Mouse (Mus musculus): Measurements from ENCODE around the gene Mettl16.

The Mettl16 gene

DNA sequence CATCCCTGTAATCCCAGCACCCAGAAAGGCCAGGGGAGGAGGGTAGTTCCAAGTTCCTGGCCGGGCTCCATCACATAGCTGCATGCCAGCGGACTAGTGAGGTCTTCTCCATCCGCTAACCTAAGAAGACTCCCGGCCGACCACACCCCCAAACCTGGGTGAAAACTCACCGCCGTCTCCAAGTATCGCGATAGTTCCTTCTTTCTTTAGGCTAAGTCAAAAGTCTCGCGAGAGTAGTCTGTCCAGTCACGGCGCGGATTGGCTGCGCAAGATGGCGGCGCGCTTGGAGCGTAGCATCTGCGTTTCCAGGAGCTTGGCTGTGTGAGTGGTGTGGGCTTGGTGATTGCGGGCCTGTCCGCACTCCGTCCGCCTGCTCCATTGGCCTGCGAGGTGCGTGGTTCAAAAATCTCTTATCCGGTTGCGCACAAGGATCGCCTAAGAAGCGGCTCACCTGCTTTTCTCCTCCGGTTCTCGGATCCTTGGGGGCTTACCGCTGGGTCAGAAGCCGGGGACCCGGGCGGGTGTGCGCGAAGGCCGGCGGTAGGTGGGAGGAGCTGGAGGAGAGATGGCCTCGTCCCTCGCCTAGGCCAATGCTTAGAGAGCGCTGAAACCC, at the start of gene Mettl16:
Gene Mettl16 (plus strand): TSS at position 236 of the 613 bp plus-strand sequence.
- in situ Hi-C loops (cut with MseI, MboI) = no loop called here

DNA sequence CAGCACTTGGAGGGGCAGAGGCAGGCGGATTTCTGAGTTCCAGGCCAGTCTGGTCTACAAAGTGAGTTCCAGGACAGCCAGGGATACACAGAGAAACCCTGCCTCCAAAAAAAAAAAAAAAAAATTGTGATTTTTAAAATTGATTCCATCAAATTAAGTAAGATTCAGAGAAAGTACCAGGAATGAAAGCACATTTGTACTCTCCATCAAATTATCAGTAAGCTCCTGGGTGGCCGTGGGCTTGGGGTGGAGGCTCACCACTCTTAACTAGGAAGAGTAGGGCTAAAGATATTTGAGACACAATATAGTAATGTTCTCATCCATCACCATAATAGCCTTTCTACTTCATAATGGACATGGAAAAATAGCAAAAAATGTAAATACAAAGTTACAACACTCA, 49.5 kb upstream of the Mettl16 start:
- in situ Hi-C loops (cut with MseI, MboI) = no loop called here

DNA sequence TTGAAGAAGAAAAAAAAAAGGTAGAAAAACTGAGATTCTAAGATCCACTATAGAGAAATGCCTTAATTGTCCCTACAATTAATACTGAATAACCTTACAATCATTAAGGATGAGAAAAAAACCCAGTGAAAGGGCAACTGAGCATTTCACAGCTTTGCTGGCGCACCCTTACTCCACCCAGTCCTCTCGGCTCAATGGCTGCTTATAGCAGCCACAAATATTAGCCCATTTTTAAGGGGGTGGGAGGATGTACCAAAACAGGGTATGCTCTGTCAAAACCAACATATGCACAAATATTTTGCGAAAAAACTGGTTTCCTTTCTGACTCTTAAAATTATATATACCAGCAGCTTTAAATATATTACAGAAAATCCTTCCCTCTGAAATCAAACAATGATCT, 48.7 kb upstream of the Mettl16 start:
- in situ Hi-C loops (cut with MseI, MboI) = no loop called here

DNA sequence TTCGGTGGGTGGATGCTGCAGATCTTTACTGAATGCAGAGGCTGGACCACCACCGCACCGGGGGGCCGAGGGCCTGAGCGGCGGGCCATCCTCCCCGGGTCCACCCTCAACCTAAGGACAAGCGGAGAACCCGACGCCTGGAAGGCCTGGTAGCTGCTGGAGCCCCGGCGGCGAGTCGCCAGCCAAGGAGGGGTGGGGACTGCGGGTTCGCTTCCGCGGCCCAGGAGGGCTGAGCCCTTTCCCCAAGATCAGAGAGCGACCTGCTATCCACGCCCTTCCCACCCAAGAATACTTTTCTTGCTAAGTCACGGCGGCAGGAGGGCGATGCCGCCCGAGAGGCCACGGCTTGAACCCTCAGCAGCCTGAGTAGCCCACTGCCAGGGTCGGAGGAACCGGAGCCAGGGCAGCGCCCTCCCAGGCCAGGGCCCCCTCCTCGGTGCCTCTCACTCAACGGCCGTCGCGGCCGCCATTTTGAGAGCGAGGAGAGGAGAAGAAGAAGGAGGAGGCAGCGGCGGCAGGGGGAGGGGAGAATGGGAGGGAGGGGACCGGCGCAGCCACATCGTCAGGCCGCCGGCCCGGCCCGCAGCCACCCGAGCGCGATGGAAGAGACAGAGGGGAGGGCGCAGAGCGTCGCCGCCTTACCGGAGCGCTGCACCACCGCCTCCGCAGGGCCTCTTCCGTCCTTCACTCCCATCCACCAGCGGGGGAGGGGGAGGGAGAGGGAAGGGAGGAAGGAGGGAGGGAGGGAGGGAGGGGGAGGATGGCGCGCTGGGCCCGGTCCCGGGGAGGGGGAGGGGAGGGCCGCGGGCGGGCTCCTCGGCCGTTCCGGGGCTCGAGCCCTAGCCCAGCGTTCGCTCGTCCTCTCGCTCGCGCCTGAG, 47.0 kb upstream of the Mettl16 start:
- in situ Hi-C loops (cut with MseI, MboI) = no loop called here

DNA sequence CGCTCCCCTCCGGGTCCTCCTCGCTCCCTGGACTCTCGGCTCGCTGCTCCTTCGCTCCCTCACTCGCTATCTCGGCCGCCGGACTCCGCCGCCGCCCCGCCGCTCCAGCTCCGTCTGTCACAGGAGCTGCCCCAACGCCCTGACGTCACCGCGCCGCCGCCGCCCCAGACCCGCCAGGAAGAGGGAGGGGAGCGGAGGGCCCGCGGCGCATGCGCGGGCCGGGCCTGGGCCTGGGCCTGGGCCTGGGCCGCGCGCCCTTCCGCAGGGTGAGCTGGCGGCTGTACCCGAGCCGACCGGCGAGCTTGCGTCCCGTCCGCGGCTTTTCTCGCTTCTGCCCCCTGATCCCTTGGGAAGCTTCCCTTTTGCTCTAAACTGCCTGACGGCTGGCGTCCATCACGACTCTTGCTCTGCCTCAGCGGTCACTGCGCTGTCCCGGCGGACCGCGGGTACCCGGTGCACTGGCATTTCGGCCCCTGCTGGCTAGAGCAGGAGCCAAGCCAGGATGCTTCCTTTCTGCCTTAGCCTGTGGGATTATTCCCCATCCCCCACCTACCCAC, 46.3 kb upstream of the Mettl16 start, which contains the start of gene Pafah1b1:
Gene Pafah1b1 (minus strand): TSS at position 436 of the 557 bp plus-strand sequence.
- in situ Hi-C loops (cut with MseI, MboI) = no loop called here

DNA sequence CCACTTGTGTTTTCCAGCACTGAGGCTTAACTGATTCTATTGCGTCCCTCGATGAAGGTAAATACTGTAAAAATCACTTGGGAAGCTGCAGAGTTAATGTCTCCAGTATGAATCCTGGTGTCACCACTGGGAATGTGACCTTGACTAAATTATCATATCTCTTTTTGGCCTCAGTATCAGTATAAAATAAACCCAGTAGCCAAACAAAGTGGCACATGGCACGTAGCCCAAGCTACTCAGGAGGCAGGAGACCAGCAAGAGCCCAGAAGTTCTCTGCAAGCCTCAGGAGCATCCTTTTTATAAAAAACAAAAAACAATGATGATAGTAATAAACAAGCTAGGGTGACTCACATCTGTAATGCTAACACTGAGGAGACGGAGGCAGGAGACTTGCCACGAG, 45.4 kb upstream of the Mettl16 start:
- in situ Hi-C loops (cut with MseI, MboI) = no loop called here

DNA sequence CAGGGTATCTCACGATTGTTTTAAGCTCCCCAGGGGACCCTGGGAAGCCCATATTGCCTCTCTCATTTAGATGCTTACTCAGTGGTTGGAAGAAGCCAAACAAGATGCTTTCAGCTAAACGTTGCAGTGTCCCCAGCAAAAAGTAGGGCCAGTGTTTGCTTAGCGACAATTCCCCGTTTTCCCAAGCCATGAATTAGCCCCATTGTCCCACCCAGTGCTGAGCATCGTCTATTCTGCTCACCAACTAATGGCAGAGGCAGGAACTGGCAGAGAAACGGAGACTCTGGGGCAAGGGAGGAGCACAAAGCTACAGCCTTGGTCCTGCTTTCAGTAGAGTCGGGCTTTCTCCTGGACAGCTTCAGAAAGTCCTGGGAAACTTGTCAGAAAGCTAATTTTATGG, 35.7 kb upstream of the Mettl16 start:
- in situ Hi-C loops (cut with MseI, MboI) = no loop called here

DNA sequence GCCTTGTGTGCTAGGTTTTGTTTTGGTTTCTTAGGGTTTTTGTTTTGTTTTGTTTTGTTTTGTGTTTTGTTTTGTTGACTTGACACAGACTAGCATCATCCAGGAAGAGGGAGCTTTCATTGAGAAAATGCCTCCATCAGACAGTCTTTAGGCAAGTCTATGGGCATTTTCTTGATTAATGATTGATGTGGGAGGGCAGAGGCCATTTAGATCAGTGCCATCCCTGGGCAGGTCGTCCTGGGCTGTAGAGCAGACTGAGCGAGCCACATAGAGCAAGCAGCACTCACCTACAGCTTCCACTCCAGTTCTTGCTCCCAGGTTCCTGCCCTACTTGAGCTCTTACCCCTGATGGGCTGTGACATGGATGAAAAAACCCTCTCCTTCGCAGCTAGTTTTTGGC, 32.8 kb upstream of the Mettl16 start:
- in situ Hi-C loops (cut with MseI, MboI) = no loop called here

DNA sequence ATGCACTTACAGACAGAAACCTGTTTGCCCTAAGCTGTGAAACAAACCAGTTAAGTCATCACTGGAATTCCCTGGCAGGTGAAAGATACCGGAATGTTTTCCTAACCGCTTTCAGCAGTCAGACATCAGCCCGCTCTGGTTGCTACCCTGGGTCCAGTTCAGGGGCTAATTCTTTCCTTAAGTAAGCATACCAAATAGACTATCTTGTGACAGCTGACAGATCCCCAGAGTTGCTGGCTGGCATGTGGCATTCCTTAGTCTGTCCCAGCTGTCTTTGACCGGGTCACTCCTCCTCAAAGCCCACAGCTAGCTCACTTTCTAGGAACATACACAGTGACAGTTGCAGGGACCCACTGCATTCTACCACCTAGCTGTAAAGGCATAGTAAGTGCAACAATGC, 22.6 kb upstream of the Mettl16 start:
- in situ Hi-C loops (cut with MseI, MboI) = no loop called here

DNA sequence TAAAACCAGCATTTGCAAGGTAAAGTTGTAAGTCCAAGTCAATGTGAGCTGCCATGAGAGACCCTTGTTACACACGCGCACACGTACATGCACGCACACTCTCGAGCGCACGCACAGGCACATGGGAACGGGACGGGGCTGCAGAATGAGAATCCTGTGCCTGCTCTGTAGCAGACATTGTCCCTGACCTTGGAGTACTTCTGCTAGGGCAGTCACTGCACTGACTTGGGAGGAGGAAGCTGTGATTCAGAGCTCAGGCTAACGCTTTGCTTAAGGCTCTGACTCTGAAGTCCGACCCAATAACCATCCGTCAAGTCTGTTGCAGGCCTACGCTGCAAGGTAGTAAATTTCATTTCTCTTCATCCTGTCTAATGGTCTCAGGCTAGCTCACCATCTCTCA, 21.4 kb upstream of the Mettl16 start:
- in situ Hi-C loops (cut with MseI, MboI) = no loop called here

DNA sequence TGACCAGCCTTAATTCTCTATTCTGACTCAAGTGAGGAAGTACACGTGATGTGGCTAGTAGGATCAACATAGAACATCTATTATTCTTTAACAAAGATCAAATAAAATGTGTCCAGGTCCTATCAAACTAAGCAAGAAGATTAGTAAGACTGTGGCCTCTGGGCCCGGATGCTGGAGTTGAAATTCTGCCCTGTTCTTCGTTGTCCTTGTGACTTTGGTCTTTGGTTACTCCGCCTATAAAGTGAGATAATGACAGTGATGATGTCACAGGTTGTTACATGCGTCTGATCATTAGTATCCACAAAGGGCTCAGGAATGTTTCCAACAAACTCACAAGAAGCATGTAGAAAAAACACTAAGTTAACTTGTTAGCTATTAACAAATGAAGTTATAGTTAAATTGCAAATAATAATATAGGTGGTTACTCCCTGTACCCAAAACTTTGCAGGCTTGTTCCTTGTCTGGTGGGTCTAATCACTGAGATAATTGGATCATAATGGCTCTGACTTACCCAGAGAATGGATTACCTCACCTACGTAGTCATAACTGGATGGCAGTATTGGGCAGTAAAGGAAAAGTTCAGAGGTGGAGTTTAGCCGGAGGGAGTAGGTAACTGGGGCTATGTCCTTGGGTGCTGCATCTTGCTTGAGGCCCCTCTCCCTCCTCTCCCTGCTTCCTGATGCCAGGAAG, 19.8 kb upstream of the Mettl16 start:
- in situ Hi-C loops (cut with MseI, MboI) = no loop called here

DNA sequence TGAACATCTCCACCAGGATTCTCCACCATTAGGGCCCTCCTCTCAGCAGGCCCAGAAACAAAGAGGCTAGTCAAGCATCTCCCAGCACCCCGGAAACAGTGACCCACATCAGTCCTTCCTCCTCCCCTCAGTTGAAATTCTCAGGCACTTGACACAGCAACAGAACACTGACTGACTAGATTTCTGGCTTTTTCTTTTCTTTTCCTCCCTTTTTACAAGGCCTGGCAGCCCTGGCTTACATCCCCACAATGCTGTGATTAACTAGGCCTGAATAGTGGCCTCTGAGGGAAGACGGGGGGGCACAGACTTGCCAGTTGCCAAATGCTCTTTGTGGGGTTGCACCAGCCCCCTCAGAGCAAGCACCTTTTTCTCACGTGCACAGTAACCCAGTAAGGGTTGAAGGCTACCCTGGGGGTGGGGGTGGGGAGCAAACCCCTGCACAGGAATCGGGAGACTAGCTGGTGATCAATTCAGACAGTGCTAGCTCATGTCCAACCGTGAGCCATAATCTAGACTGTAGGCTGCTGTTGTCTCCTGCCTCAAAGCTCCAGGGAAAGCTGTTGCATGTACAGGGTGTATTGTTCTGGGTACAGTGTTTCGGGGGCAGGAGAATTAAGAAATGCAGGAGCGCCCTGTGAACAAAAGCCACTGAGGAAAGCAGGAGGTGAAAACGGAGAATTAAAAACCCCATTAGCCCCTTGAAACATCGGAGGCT, 19.1 kb upstream of the Mettl16 start:
- in situ Hi-C loops (cut with MseI, MboI) = no loop called here

DNA sequence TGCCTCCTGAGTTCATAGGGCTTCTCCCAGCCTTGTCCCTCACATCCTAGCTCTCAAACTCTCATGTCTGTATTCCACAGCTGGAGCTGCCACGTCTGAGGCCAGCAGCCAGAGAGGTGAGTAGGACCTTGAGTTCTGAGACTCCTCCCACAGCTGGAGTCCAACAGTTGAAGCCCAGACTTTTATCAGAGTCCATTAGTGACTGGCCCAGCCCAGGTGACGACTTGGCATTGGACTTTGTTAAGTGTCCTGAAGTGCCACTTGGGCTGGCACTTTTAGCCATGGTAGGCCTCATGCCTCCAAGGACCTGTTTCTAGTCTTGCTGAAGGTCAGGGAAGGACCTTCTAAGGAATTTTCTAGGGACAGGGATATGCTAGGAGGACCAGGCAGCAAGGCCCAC, 14.0 kb upstream of the Mettl16 start:
- in situ Hi-C loops (cut with MseI, MboI) = no loop called here

DNA sequence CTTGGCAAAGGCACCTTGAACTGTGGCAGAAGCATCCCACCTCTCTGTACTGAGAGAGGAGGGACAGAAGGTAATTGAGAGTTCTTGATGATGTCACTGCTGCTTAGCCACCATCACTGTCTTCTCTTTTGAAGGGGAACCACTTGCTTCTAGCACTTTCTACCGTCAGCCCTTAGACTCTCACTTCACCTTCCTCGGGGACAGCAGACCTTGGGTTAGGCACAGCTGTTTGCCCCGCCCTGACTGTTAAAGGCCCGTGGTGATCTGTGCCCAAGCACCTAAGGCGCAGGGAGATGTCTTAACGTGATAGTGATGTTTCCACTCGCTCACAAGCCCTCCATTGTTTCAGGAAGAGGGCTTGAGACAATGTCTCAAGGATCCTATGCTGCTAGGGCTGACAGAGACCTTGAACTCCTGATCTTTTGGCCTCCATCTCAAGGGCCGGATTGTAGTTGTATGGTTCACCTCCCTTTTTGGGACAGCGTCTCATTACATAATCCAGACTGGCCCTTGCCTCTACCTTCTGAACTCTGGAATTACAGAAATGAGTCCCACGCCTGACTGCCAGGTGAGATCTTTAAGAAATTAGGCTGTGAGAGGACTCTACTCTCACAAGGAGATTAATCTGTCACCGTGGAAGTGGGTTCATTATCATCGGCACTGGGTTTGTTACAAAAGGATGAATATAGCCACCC, 9.5 kb upstream of the Mettl16 start:
- in situ Hi-C loops (cut with MseI, MboI) = no loop called here

DNA sequence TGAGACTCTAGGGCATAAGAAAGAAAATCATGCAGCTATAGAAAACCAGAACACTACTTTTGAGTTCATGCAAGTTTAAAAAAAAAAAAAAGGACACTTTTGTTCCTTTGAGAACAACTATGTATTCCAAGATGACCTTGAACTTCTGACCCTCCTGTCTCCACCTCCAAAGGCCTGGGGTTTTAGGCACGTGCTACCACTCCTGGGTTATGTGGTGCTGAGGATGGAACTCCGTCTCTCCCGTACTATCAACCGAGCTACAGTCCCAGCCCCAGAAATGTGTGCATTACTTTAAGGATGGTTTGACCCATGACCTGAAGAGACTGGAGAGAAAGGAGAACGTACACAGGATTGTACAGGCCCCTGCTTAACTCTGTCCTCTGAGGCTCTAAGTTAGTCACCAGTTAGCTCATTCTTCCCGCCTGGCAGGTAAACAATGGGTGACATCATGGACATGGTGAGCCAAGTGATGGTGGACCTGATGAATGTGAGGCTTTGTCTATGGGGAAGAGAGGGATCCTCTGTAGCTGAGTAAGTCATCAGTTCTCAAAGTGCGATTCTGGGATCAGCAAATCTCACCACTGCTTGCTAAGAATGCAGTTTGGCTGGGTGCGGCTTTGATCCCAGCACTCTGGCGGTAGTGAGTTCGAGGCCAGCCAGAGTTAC, 6.5 kb upstream of the Mettl16 start:
- in situ Hi-C loops (cut with MseI, MboI) = no loop called here

DNA sequence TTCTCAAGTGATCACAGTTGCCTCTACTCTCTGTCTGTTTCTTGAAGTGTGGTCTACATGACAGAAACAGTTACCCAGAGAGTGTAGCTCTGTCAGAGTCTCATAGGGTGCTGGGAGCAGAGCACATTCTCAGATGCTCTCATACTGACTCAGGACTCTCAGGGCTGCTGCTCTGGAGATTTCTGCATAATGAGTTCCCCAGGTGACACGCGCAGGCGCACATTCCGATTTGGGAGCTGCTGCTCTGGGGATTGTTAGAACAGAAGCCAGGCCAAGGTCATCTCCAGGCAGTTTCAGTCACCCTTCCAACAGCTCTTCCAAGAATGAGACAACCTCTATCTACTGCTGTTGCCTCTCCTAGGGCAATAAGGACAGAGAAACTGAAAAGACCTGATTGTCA, 3.2 kb upstream of the Mettl16 start:
- in situ Hi-C loops (cut with MseI, MboI) = no loop called here

DNA sequence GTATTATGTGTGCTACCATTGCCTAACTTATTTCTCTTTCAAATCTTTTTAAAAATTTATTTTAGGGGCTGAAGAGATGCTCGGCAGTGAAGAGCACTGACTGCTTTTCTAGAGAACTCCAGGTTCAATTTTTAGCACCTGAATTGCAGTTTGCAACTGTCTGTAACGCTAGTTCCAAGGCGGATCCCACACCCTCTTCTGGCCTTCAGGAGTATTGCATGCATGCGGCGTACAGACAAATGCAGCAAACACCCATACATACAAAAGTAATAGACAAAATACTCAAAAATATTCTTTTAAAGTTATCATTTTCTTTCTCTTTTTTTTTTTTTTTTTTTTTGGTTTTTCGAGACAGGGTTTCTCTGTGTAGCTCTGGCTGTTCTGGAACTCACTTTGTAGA, 2.6 kb upstream of the Mettl16 start:
- in situ Hi-C loops (cut with MseI, MboI) = no loop called here

DNA sequence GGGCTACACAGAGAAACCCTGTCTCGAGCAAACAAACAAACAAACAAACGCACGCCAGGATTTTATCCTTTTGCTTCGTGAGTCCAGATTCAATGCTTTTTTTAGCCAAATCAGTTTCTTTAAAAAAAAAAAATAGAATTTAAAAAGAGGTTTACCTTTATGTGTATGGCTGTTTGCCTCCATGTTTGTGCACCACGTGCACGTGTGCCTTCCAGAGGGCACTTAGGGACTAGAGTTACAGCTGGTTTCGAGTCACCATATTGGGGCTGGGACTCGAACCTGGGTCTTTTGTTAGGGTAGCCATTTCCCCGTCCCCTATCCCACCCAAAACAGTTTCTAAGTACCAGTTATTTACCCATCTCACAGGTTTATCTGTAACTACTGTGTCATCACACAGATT, 593 bp upstream of the Mettl16 start:
- in situ Hi-C loops (cut with MseI, MboI) = no loop called here

DNA sequence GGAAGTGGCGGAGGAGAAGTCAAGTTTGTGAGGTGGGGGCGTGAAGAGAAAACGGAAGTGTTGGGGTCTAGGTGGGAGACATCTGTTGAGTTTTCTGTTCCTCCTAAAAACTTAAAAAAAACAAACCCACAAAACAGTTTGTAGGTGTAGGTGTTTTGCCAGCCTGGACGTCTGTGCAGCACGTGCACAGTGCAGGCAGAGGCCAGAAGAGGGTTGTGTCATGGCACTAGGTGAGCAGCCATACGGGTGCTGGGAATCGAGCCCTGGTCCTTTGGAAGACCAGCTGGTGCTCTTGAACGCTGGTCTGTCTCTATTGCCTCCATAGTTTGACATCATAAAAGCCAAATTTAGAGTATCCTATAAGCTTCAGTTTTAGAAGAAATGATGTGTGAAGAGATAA, 604 bp downstream of the Mettl16 start:
- in situ Hi-C loops (cut with MseI, MboI) = no loop called here

DNA sequence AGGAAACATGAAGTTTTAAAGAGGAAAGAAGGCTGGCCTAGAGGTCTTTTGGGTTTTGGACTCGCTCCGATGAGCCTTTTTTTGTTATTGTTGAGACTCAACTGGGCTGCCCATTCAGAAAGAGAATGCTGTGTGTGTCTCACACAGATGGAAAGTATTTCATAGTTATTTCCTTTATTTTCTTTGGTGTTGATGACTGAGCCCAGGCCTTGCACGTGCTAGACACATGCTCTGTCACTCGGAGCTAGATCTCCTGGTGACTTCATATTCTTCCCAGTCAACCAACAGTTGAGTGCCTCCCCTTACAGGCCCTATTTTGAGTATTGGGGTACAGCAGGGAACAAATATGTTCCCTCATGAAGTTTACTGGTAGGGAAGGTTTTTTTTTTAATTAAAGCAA, 1.0 kb downstream of the Mettl16 start:
- in situ Hi-C loops (cut with MseI, MboI) = no loop called here

DNA sequence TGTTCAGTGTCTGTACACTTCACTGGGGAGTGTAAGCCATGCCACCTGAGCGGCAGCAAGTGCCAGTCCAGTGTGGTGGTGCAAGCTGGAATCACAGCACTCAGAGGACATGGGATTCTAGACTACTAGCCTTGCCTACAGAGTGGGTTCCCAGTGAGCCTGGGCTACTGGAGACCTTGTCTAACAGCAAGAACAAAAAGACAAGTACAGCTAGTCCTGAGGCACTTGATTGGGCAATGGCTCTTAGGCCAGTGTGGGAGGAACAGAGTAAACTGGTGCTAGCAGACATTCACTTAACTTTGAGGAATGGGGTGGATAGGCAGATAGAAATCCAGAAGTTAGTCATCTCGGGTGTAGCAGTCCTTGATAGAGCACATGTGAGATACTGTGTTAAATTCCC, 1.8 kb downstream of the Mettl16 start:
- in situ Hi-C loops (cut with MseI, MboI) = no loop called here
